Mouse (Mus musculus) liver, embryonic 18 days (tissue): Measurements from ENCODE around the gene Chst5. TPM values are rescaled to one million over a fixed set of nuclear protein-coding genes. Genes with fewer than 3 reads are reported as not detected.

ENCODE experiments used
- polyA plus RNA-seq: library from polyadenylated mRNA; depleted of rRNA; stranded (reverse); fragments of >200 nt; gene quantifications from 2 replicates; pipeline ENCODE4 v1.2.3, GENCODE M21; 2012; rRNA removed

Chst5 gene
- not detected in 2 replicates for polyA plus RNA-seq

DNA sequence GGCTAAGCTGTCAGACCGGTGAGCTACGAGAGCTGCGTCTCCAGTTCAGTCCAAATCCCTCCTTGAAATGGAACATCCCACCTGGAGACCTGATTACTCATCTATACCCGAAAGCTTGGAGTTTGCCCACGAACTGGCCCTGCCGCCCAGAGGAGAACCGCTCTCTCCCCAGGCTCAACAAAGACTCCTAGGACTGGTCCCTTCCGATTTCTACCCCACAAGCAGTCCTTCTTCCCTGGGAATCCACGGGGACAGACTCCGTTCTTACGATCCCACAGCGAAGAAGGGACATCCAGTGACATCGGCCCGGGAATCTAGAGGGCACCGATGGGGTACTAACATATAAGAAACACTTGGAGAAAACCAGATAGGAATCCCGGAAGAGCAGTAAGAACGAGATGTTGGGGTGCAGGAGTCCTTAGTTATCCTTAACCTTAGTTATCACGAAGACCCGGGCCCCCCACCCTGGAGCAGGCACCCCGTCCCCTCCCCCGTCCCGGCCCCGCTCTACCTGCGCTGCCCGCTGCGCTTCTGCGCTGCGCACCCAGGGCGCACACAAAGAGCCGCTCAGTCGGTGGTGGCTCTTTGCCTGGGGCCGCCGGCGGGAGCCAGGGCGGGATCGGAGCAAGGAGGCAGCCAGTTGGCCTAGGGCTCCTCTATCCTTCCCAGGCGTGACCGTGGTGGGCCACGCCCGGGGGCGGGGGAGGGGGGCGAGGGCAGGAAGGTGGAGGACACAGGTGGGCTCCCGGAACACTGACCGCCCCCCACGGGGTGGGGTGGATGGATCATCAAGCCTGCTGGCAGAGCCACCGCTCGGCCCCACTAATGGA is at the start of gene Chst5:
TSS of gene Chst5 (minus strand) at position 827 of the 830 bp plus-strand sequence.

DNA sequence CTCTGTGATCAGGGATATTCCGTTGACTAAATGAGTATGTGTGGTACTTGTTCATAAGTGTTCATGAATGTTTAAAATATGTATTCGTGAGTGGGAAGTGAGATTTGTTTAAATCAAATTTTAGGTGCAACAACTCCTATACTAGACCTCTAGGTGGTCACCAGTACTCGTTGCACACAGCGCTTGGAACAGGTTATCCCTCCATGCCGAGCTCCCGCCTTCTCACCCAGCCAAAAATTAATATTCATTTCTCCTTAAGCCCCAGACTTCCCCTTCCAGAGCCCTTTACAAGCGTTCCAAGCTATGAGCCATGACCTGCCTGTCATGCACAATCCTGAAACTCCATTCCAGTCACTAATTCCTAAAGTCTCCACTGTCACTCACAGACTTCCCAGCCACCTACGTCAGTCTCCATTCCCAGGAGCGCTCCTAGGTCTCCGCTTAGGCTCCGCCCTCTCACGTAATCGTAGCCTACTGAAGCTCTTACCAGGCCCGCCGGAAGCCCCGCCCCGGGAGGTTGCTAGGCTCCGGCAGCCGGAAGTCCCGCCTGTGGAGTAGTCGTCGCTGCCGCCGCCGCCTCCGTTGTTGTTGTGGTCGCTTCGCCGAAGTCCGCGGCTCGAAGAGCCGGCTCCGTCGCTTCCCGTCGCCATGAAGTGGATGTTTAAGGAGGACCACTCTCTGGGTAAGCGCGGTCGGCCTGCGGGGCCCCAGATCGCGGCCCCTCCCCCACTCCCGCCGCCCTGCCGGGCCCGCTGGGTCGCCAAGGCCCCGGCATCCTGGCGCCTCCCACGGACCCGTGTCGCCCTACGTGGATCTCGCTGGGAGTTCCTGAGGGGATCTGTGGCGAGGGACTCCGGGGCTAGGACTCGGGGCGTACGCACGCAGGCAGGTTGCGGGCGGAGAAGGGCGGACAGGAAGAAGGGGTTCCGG is 30.2 kb upstream of the Chst5 start, which contains the start of gene Gabarapl2:
TSS of gene Gabarapl2 (plus strand) at position 533 of the 930 bp plus-strand sequence.

DNA sequence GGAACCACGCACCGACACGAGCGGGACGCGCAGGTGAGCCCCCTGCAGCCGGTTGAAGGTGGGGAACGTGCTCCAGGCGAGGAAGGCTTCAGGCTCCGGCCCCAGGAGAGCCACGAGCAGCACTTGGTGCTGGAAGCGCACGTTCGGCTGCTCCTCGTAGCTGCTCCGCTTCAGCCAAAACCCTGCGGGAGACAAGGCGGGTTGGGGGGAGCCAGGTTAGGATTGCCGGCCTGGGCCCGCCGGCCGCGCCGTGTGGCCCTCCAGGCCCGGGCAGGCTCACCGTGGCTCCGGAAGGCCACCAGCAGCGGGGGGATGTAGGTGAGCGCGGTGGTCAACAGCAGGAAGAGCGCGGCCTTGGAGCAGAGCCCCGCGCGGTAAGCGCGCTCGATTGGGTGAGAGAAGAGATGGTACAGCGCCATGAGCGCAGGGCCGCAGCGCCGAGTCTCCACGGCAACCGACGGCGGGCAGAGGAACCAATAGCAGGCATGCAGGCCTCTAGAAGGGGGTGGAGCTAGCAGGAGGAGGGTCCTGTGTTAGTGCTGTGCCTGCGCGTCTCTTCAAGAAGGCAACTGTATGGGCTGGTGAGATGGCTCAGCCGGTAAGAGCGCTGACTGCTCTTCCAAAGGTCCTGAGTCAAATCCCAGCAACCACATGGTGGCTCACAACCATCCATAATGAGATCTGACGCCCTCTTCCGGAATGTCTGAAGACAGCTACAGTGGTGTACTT is 23.3 kb upstream of the Chst5 start, which contains the start of gene Tmem231:
TSS of gene Tmem231 (minus strand) at position 534 of the 729 bp plus-strand sequence.

DNA sequence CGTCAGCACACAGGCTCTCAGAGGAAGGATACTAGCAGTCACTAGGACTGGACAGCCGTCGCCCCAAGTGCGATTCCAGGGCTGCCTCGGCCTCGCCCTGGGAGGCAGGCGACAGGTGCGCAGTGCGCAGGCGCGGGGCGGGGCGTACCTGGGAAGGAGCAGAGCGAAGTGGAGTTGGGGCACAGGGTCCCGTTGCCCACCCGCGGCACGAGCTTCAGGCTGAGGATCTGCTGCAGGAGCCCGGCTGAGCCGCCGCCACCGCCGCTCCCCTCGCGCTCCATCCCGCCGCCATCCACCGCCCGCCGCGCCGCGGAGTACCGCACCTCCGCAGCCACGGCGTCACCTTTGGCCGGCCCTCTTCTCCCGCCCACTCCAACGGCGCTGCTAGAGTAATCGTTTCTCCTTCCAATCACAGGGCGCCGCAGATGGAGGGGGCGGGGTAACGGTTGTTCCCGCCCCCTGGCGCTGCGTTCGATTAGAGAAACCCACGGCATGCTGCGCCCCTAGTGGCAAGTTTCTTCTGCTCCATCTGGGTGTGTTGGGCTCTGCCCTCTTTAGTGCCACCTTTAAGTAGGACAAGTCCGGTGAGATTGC is 33.8 kb downstream of the Chst5 start, which contains the start of gene Tmem170:
TSS of gene Tmem170 (minus strand) at position 396 of the 594 bp plus-strand sequence.

DNA sequence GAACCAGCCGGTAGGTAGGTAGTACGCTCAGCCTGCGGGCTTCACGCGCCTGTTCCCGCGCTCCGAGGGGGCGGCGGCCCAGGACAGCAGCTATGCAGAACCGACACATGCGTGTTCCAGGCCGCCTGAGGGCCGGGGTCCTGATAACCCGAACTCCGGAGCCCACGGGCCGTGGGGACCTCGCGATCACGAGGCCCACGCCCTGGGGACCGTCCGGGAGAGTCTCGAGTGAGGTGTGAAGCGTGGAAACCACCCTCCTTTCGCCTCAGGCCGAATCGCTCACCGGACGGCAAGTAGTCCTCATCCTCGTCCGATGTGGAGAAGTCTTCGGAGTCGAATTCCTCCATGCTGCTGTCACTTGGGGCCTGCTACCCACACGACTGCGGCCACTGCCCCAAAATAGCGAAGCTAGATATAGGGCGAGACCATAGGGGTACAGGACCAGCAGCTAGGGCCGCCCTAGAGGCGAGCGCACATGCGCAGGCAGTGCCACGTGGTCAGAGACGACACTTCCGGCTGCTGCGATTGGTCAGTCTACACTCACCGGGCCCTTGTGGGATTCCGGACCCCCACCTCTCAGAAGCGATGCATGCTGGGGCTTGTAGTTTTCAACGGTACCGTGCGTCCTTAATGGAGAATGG is 56.3 kb downstream of the Chst5 start, which contains the start of gene Cfdp1:
TSS of gene Cfdp1 (minus strand) at position 431 of the 641 bp plus-strand sequence.

Other genes with a start within 250 kb of the Chst5 start
- gene Ctrb1, start 219.4 kb downstream of the Chst5 start, polyA plus RNA-seq, result 0.24 and 41.1 TPM in 2 replicates
- 13.1 and 15.0 TPM in 2 replicates for gene Bcar1, start 166.6 kb downstream of the Chst5 start, polyA plus RNA-seq
- gene Cfdp1, start 56.2 kb downstream of the Chst5 start, polyA plus RNA-seq, result 30.9 and 31.4 TPM in 2 replicates
- gene Tmem170, start 33.7 kb downstream of the Chst5 start, polyA plus RNA-seq, result 3.5 and 3.6 TPM in 2 replicates
- gene Tmem231, start 23.4 kb upstream of the Chst5 start, polyA plus RNA-seq, result 0.72 and 0.82 TPM in 2 replicates
- 50.3 and 59.5 TPM in 2 replicates for gene Gabarapl2, start 30.3 kb upstream of the Chst5 start, polyA plus RNA-seq
- gene Adat1, start 81.9 kb upstream of the Chst5 start, polyA plus RNA-seq, result 2.2 and 3.0 TPM in 2 replicates
- 40.2 and 40.6 TPM in 2 replicates for gene Kars, start 100.9 kb upstream of the Chst5 start, polyA plus RNA-seq
- 3.9 and 4.1 TPM in 2 replicates for gene Terf2ip, start 101.0 kb upstream of the Chst5 start, polyA plus RNA-seq
- gene Gm6793, start 104.6 kb upstream of the Chst5 start, polyA plus RNA-seq, result 0.06 TPM in 2 replicates